Mouse (Mus musculus): ENCODE results near the gene Rhob.
A peak's percentile ranks its signal among the peaks of the same experiment; 100 is the strongest.

Gene Rhob

DNA sequence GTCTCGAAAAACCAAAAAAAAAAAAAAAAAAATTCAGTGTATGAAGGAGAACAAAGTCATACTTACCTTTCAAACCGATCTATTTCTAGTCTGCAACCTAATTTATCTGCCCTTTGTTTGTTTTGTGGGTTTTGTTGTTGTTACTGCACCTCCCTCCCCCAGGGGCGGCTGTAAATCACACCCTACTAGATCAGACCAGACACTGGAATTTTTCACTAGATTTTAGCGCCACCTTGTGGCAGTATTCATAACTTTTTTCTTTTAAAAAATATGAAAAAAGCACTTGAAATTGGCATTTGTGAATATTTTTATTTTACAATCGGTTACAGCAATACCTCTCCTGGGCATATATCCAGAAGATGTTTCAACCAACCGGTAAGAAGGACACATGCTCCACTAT is 2.7 kb upstream of the Rhob start:
- DNase-seq, result peak; percentile 54

DNA sequence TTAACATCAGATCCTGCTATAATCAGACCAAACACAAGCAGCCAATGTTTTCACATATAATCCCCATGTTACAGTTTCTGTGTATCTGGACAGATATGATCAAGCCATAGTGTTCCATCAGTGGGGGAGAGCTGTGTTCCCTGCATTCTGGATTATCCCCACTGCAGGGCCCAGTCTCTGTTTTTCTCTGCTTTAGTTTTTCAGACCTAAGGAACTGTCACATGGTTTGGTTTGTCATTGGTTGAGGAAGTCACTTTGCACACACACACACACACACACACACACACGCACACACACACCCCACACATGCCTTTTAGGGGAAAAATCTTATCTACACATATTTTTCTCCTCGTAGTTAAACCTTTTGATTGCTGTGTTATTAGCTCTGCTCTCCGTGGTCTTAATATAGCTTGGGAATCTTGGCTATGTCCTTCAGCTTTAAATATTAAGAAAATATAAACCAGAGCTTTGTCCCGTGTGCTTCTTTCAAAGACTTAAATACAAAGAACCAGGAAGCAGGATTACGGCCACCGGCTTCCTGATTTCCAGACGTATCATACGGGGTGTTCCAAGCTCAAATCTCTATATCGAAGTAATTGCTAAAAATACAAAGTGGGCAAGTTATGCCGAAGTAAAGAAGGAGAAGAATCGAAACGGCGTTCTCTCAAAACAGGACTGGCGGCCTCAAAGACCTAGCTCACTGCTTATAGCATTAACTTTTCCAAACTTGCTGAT is 1.9 kb upstream of the Rhob start:
- DNase-seq, result no peak

DNA sequence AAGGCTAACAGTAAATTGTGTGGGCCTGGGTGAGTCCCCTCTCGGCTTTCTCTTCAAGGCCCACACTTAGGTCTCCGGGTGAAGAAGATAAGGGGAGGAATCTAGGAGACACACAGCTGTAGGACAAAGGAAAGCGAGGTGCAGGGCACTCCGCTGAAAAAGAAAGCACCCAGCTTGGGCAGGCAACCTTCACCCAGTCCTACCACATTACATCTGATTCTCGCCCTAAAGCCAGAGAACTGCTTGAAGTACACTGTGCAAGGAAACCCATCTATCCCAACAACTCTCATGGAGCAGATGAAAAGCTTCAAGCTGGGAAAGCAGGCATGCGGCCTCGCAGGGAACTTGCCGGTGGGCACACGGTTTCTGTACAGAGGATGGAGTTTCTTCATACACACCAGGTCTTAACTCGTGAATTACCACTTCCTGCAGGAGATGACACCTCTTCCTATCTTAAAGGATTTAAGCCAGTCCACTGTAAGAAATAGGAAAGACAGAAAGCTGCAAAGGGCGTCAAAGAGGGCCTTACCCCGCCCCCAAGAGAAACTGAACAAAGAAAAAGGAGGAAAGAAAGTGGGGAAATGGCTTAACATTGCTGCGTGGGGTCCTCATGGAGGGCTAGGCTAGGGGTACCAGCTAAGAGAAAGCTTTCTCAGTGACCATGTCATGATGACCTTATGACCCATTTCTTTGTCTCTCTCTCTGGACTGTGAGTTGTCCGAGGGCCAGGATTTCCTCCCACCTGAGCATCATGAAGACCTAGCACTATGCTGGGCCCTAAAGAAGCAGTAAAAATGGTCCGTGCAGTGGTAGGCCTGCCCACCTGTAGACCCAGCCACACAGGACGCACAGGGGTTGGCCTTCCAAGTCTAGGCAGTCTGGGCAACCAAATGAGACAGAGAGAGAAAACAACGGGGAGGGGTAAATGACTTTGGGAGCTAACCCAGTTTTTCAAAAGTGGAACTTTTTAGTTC is 1.1 kb upstream of the Rhob start:
- peak; percentile 54 for DNase-seq

DNA sequence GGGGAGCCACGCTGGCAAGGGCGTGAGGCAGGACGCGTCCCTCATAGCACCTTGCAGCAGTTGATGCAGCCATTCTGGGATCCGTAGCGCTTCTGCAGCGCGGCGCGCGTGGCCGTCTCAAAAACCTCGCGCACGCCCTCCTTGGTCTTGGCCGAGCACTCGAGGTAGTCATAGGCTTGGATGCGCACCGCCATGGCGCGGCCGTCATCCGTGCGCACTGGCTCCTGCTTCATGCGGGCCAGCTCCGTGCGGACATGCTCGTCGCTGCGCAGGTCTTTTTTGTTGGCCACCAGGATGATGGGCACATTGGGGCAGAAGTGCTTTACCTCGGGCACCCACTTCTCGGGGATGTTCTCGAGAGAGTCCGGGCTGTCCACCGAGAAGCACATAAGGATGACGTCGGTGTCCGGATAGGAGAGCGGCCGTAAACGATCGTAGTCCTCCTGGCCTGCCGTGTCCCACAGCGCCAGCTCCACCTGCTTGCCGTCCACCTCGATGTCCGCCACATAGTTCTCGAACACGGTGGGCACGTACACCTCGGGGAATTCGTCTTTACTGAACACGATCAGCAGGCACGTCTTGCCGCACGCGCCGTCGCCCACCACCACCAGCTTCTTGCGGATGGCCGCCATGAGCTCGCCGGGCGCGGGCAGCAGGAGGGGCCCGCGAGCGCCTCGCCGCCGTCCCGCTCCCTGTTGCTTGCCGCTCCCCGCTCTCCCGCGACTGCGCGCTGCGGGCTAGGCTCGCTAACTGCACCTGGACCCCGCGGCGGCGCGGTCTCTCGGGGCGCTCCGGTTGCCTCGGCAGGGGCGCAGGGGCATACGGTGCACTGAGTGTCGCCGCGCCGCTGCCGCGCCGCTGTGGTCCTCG is 573 bp downstream of the Rhob start:
- DNase-seq, result peak; percentile 85

DNA sequence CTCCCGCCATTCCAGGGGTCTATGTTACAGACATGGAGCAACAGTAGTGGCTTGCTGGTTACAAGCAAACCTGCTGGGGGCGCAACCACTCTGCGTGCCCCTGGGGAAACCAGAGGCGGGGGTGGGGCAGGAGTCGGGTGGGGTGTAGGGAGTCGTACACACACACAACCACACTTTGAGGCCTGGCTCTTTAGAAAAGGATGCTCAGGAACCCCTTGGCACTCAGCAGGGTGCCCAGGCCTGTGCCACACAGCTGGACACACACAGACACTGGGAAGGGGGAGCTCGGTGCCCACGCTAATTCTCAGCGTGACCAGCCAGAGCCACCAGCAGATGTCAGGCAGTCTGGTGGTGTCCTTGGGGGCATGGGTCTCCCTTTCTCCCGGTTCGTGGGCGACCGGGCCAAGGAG is 1.2 kb downstream of the Rhob start:
- DNase-seq, result no peak

DNA sequence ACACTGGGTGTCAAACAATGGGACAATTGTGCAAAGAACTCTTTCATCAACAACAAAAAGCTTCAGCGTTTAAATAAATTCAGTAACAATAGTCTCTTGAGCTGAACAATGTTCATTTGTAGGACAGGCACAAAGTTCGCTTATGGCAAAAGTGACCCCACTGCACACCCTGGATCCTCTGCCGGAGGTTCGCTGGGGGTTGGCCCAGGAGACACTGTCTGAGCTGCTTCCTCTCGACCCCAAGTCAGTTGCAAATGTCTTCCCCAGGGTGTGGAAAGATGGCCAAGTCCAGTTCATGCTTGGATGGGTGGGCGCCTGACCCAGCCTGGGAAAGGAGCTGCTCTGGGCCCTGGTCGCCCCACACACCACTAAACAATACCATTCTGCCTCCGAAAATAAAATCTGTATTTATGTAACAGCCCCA is 1.6 kb downstream of the Rhob start:
- DNase-seq, result peak; percentile 70

DNA sequence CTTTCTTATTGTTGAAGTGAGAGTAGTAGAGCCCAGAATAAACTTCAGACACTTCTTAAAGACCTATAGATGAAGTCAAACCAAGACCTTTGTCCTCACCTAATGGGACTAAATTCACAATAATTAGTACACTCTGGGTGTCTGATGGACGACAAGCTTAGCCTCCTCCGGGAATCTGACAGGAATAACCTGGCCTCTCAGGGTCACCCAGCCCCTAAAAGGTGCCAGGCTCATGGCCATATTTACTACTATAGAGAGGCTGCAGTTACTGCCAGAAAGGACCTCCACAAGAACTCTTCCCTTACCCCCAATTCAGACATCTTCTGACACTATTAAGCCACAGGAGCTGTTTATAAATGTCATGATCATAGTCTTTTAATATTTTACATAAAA is 2.5 kb downstream of the Rhob start:
- DNase-seq, result no peak

DNA sequence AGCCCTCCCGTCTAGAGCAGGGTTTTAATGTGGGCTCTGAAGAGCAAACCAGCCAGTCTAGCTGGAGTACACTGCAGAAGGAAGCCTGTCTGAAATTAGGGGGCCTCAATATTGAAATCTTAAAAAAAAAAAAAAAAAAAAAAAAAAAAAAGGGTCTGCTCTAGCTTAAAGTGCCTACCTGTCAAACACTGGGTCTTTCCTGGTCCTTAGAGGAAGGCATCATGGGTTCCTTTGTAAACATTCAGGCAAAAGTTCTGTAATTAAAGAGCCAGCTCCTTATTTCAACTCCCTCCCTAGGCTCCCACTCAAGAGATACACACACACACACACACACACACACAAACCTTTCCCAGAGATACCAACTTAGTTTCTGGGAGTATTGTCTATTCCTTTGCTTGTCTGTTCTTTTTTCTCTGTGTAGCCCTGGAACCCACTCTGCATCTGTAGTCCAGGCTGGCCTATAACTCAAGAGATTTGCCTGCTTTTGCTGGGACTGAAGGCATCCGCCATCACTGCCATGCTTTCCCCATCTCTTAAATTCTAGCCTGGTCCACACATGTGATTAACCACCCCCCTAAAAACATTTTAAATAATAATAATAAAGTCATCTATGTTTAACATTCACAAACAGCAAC is 3.0 kb downstream of the Rhob start:
- DNase-seq, result no peak

DNA sequence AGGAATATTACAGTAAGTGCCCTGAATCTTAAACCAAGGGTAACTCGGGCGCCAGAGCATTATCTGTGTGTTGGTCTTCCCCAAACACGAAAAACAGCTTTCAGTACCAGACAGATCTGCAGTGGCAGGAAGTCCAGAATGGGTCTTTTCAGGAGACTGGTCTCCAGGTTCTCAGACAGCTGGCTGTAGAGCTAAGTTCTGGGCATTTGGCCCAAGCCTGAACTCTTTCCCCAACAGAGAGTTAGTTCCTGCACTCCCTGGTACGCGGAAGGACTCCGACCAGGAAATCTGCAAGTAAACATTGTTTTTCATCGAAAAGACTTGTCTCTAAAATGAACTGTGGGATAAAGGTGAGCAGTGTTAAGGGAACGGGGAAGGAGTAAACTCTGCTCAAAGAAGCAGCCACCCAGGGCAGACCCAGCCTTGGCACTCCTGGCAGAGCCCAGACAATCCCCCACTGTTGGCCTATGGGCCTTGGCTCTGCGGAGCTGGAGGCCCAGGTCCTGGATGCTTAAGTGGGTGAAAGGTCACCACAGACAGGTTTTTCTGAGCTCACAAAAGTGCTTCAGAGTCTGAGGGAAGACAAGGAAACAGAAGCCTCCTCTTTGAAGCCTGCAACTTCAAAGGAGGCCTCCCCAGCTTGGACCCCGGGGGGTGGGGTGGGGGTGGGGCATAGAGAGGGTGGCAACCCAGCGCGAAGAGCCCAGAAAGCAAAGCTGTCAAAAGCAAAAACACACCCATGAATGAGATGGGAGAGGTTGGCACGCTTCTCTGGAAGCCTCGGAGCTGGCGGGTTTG is 3.7 kb downstream of the Rhob start:
- peak; percentile 41 for DNase-seq

DNA sequence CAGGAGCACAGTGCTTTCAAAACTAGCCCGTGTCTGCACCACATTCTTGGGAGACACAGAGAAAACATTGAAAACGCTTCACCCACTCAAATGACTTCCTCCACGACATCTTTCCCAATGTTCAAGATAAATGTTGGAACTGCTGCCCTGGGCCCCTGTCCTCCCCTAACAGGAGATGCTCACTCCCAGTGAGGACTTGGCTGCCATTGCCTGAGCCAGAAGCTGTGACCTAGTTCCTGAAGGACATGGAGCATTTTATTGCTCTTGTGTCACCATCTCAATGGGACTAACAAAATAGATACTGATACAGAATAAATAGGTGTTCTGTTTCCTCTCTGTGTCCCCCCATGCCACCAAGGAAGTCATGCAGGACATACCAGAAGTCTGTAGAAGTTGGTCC is 5.1 kb downstream of the Rhob start:
- no peak for DNase-seq

DNA sequence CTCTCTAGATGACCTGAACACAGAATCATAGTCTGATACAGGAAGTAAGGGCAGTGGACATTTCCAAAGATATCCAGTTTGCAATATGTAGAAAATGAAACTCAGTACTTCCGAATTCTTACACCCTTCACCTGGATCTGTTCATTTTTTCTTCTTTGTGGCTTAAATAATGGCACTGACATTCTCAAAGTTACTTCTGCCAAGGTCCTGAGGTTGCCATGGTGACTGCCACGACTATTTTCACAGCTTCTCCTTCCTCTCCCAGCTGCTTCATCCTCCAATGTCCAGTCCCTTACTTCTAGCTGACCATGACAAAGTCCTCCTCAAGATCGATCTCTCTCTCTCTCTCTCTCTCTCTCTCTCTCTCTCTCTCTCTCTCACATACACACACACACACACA is 6.4 kb downstream of the Rhob start:
- DNase-seq, result no peak

DNA sequence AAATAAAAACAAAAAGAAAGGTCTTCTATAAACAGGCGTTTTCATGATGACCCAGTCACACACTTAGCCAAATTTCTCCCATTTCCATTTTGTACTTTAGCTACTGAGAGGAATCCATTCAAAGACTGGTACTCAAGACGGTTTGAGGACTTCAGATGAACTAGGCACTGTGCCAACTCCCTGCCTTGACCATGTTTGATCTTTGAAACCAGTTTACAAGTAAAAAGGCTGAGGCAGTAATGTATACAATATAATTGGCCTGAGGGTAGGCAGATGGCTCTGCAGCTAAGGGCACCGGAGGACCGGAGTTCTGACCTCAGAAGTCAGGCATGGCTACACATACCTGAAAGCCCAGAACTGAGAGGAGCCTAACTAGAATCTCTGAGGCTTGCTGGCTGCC is 10.7 kb downstream of the Rhob start:
- DNase-seq, result no peak

DNA sequence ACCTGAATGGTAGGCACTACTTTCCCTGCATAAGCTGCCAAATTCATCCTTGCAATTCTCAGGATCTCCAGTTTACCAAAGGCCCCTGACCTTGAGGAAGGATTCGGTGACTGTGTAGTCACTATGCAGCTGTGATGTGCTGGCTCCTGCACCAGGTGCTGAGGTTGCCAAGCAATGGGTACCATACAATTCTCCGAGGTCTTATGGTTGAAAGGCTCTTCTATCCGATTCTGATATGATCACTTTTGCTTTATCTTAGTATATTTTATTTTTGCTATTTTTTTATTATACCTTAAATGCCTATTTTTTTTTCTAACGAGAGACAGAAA is 11.2 kb downstream of the Rhob start:
- DNase-seq, result no peak

DNA sequence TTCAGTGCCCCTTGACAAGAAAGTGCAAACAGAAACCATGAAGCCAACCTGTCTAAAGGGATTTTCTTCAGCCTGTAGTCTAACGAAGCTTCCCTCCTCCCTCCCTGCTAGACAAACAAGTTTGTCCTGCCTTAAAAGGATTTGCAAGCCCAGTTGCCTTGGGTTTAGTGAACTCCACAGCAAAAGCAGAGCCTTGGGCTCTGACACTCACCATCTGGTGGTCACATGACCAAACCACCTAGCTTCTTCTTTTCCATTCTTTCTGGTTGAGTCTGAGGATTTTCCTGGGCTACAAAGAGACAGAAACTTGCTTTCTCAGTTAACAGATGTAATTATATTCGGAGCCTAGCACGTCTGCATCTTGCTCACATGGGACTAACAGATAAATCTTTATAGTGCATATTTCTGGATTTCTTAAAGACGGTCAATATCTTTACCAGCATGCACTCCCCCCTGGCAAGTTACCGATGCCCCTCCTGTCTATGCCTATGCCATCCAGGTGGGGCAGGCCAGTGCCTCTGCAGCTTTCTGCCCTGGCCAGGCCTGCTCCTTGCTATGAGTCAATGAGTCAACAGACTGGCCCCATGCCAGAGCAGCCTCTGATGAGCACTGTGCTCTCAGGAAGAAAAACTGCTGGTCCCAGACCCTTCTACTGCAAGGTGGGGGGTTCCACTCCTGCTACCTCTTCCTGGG is 11.7 kb downstream of the Rhob start:
- DNase-seq, result peak; percentile 30

DNA sequence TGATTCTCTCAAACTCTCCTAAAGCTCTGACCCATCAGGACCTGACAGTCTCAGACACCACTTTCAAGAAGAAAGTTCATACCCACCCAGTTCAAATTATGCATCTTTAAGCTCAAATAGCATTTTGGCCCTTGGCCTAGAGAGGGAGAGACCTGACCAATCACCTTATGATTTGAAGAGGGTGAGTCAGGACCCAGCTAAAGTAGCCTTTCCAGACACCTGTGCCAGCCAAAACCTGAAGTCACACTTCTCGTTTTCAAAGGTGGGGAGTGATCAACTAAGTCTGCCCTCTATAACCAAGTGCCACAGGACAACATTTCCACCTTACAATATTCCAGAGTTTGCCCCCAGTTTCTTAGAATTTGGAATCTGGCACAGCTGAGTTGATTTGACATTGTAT is 12.5 kb downstream of the Rhob start:
- no peak for DNase-seq

DNA sequence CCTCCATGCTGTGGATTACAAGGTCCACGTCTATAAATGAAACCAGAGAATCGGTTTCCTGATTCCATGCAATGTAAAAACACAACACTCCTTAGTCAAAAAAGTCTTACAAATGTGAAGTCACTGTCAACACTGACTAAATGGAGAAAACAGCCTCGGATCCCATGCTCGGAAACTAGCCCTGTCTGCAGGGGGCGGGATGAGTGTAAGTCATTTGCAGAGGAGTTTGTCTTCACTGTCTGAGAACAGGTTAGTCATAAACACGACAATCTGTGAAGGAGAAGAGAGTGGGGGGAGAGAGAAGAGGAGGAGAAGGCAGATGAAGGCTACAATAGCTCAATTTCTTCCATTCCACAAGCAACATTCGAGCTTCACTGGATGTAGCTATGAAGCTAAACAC is 14.6 kb downstream of the Rhob start:
- no peak for DNase-seq

DNA sequence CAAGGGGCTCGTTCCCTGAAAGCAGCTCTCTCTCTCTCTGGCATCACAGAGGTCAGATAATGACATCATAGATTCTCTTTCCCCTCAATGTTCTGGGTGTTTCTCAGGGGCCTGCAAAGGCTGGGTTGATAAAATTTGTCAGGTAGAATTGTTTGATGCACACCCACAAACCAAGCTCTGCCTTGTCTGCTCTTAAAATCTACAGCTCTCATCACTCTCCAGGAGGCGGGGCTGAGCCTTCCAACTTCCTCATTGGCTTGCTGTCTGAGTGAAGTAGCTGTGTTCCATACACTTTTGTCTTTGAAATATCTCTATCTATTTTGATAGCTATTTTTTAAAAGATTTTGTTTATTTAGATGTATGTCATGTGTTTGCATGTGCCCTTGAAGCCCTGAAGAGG is 17.6 kb downstream of the Rhob start:
- no peak for DNase-seq

DNA sequence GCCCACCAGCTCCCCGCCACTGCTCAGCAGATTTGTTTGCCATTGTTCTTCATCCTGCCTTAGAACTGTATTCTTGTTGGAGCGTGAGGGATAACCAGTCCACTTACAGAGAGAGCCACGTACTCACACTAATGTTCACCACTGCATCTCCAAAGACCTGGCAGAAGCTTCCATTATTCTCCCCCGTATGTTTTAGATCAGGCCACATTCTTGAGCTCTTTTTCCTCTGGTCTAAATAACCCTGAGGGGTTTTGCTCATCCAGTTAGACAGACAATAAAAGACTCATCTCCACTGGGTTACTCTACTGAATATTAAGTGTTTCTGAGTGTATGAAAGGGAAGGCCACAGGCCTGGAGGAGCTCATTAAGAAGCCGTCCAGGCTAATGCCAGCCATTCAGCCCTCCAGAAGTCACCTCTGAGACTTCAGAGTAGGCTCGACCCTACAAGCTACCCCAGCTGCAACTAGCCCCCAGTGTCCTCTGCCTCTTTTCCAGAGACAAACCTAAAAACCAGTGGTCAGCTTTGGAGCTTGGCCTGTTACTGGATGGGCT is 24.9 kb downstream of the Rhob start:
- DNase-seq, result no peak

DNA sequence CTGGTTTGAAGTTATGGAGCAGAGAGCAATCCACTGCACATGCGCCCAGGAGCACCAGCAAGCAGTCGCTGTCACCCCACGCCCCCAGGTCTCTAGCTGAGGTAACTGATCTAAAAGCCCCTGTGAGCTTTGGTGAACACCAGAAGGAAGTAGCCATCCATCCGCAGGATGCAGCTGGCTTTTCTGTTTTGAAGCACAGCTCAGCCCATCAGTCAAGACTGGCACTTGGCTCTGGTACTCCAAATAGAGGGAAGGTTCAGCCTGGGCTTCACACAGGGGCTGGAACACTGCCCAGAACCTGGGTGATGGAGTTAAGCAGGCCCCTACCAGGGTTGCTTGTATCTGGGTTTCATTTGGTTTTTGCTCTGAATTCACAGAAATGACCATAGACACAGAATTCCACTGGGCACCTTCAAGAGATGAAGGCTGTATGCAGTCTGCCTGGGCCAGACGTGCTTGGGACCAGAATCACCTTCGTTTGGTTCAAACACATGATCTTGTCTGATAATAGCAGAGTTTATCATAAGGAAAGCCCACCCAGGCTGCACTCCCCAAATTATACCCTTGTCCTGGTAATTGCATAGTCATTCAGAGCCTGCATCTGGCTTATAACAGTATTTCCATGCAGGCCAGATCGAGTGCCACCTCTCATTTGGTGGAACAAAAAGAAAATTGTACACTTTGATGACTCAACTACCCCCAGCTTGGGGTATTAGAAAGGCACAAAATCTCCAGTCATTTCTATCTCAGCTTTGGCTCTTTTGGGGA is 27.0 kb downstream of the Rhob start:
- no peak for DNase-seq

DNA sequence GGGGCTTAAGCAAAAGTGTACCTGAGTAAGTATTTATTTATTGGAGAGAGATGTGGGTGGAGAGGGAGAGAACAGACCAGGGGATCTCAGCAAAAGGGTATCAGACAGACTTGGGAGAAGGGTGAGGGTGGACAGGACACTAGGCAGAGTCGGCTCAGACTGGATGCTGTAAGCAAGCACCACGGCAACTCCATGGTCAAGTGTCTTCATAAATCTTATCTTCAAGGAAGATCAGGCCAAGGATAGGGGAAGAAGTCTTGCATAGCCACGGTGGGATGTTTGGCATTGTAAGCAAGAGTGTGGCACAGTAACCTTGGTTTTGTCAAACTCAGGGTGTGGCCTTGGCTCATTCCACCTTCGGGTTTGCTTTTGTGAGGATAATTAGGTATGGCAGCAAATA is 27.8 kb downstream of the Rhob start:
- DNase-seq, result no peak
